Mouse (Mus musculus) embryonic fibroblast, embryonic 13.5 days (primary cell): ENCODE data around the gene Kif1b.

ENCODE experiments used
- CTCF ChIP-seq: IDR thresholded peaks from 2 replicates; pipeline ENCODE4 v1.5.1; 2011; ENCODE audit warnings: mild to moderate bottlenecking, control low read depth, low read length, moderate library complexity, borderline replicate concordance; ENCODE audit not compliant: insufficient read depth
- POLR2A ChIP-seq: IDR thresholded peaks from 2 replicates; pipeline ENCODE4 v1.6.1; 2011; ENCODE audit warnings: low read depth, mild to moderate bottlenecking, control low read depth, low read length, moderate library complexity

DNA sequence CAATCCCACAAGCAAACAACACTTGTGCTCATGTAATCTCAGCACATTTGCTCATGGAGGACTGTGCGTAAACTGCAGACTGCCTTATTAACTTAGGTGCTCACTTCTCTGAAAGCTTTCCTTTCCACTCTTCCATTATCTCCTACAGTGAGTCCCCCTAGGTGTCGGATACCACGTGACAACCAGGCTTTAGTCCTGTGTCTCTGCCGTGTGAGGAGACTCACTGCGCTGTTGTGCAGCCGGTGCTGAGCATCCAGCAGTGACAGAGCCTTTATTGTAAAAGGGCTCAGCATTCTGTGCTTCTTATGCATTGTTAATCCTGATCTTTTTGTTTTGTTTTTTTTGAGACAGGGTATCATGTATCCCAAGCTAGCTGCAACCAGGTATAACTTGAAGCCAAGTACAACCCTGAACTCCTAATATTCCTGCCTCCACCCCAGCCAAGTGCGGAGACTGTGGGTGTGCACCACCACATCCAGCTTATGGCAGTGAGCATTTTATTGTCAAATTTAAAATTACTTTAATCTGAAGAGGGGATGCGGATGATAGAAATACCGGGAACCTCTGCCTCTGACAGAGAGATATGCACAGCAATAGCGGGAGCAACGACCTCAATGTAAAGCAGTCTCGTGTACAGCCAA lies 88.0 kb downstream of the Kif1b start:
- TF ChIP-seq CTCF (no peak), POLR2A (no peak)
